Mouse (Mus musculus) gonadal fat pad, adult 2 months (tissue): ENCODE results near the gene Efcab7. TPM values are rescaled to one million over a fixed set of nuclear protein-coding genes. Genes with fewer than 3 reads are reported as not detected.

Source experiments
- DNase-seq: peaks from one replicate; pipeline ENCODE4 v3.0.0-alpha.2; 2012; ENCODE audit warnings: low read depth
- polyA plus RNA-seq: library from polyadenylated mRNA; depleted of rRNA; stranded (reverse); fragments of >200 nt; gene quantifications from 2 replicates; pipeline ENCODE4 v1.2.3, GENCODE M21; 2012; rRNA removed

The Efcab7 gene
- polyA plus RNA-seq = 1.6 and 4.1 TPM in 2 replicates

- peak; percentile 41 for DNase-seq
Measured at GRCm38 (mm10) chr4:99829094-99830073, at the start of gene Efcab7. Gene Efcab7, plus strand, starts transcription at chr4:99829198.

- no peak for DNase-seq
Measured at GRCm38 (mm10) chr4:99792365-99792764, 36.6 kb upstream of the Efcab7 start.

DNA sequence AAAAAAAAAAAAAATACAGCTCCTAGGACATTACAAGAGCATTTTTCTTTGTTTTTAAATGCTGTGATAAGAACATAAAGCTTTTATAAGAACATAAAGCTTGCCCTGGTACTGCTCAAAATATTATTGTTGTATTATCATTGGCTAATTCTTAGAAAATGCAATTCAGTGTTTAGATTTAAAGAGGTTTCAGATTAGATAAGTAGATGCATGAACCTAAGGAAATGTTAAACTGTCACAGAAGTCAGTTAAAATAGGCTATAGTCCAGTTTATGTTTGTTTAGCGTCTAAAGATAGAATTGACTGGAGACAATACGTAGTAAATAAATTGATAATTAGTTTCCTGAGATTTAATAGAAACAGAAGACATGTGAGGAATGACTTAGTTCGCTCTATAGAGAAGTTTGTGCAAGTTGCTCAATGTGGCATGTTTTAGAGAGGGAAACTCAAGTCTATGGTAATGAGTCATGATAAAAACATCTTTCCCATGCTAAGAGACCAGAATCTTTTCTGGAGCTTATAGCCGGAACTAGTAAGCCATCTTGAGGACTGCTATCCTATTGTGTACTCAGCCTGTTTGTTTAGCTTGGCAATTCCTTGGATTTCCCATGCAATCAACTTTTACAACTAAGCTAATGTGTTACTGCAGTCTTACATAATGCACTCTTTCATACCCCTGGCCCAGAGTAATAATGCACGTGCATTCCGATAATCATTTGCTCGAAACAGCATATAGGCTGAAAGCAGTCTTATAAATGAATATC, 12.1 kb upstream of the Efcab7 start:
- peak; percentile 22 for DNase-seq

DNA sequence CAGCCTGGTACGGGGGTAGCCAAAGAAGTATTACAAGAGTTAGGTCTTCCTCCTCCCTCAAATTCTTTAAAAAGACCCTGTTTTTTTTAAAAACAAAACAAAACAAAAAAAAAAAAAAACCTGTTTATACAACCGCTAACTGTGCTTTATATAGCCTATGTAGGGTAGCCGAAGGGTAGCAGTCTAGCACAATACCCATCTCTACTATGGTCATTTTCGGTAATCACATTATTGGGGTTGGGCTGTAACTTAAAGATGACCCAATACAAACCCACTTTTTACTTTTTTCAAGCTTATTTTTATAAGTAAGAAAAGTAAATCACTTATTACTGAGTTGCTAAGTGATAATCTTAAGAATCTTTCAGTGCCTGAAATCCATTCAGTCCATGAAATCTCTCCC, 661 bp upstream of the Efcab7 start:
- no peak for DNase-seq

DNA sequence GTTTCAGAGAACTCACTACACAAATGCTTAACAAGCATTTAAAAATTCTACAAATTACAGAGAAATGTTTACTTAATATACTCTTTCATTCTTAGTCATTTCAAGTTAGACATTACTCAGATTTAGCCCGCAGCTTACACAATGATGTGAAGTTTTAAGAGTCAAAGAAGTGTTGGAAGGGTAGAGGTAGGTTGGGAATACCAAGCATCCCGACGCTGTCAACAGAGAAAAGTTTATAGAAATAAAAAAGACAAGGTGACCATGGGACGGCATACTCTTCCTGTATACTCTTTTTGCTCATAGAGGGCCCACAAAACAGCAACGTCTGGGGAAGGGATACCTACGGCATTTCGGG, 282 bp upstream of the Efcab7 start:
- peak; percentile 1 for DNase-seq

- no peak for DNase-seq
Measured at GRCm38 (mm10) chr4:99881882-99882281, 52.9 kb downstream of the Efcab7 start.

- DNase-seq = no peak
Measured at GRCm38 (mm10) chr4:99882405-99882804, 53.4 kb downstream of the Efcab7 start.

GRCm38 (mm10) chr4:99913894-99914451, 85.0 kb downstream of the Efcab7 start:
- no peak for DNase-seq

DNA sequence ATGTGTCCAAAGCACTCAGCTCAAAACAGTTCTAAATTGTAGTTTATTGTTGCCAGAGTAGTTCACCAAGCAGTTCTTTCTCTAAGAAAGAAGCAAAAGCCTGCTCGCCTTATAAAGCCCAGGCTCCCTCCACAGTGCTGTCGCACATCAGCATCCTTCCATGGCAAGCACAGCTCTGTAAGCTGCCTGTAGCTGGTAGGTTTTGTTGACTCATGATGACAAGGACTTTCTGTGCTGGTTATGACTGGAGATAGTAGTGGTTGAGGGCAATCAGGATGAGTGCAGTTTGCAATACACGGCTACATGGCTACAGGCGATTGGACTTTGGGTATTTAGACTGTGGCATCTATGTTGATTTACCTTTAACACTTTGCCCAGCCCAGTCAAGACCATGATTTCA, 97.4 kb downstream of the Efcab7 start:
- DNase-seq = no peak

- DNase-seq = no peak
Measured at GRCm38 (mm10) chr4:99928521-99928920, 99.5 kb downstream of the Efcab7 start.

GRCm38 (mm10) chr4:99929149-99929612, 100.2 kb downstream of the Efcab7 start, which contains the start of gene Pgm1:
Gene Pgm1, plus strand, starts transcription at chr4:99929414.
- no peak for DNase-seq

- DNase-seq = peak; percentile 80
Measured at GRCm38 (mm10) chr4:99929613-99930517, 100.9 kb downstream of the Efcab7 start, which contains the start of gene Itgb3bp. Gene Itgb3bp, minus strand, starts transcription at chr4:99929813.

GRCm38 (mm10) chr4:99930518-99931239, 101.7 kb downstream of the Efcab7 start:
- DNase-seq = no peak

GRCm38 (mm10) chr4:99931240-99931580, 102.2 kb downstream of the Efcab7 start:
- DNase-seq = no peak

- DNase-seq = no peak
Measured at GRCm38 (mm10) chr4:99931807-99932206, 102.8 kb downstream of the Efcab7 start.

- no peak for DNase-seq
Measured at GRCm38 (mm10) chr4:99934859-99935258, 105.9 kb downstream of the Efcab7 start.

DNA sequence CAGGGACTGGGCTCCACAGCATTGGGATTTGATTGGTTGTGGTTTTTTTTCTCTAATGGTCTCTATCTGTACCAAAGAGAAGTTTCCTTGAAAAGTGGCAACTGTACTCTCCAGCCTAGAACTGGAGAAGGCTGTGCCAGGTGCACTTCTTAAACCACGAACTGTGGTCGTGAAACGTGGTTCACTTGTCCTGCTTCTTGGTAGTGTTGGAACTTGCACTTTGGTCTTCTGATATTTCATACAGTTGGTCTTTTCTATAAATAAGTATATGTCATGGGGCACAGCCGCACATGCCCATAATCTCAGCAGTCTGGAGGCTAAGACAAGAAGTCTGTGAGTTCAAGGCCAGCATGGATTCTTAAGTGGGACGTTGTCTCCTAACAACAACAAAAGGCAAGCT, 107.3 kb downstream of the Efcab7 start:
- no peak for DNase-seq

DNA sequence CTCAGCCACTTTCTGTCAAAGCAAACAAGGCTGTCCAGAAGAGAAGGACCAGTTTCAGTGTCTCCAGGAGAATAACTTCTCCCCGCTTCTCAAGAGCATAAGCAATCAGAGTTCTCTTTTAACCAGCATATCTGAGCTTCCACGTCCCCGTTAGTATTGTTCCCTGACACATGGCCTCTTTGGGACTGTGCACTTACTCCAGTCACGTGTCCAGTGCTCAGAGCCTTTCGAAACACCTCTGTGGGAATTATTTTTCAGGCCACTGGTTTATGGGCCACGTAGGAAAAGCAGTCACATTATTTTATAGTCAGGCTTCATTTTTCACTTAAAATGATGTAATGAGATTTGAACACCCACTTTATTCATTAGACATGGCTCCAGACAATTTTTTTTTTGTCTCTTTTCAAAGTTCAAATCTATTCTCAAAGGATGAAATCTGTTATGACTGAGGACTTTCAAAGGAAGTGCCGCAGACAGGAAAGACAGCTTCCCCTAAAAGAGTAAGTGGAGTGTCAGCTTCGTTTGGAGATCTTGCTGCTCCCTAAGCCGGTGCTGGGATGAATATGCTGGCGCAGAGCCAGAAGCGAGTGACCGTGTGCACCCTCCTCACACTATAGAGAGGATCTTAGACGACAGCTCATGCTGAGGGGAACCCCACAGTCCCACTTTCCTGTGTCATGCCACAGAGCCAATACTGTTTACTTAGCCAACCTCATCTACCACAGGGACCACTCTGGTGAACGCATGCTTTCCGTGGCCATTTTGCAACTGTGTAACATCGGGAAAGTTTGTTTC, 110.9 kb downstream of the Efcab7 start:
- DNase-seq = no peak

DNA sequence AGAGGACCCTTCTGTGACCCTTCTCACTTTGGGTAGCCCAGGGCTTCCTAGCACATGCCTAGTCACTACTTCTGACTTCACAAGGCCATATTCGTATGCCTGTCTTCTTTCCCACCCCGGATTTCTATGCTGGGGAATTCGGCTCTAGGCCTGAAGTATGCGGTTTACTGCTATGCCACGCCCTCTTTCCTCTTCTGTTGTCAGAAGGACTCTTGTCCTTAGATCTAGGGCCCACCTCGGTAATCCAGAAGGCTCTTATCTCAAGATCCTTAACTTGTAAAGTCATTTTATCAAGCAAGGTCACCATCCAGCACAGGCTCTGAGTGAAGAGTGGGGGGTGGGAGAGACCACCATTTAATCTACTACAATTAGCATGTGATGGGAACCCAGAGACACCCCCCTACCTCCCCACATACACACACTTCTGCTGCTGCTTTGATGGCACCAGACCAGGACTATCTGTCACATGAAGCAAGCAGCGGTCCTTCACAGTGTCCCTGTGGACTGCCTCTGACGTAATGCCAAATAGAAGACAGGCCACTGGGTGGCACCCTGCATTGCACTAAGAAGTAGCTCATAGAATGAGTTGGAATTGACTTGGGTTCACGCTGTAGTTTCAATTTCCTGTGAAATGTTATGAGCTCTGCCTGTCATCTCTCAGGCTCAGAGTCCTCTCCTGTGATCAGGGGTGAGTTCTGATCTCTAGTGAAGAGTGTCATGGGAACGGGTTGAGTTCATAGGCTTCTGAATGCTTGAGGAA, 112.8 kb downstream of the Efcab7 start:
- no peak for DNase-seq
